Mouse (Mus musculus): Measurements from ENCODE around the gene Gm16430.
"Not testable (repeated sequence)": the region's sequence is repeated elsewhere in the genome, so short reads cannot be mapped to it uniquely, and the experiment has no call there.

Gene Gm16430

GRCm38 (mm10) chrX:54621911-54622310 lies at the start of gene Gm16430:
TSS of gene Gm16430 (plus strand) at chrX:54622211.
- not testable (repeated sequence) for DNase-seq (ENCODE audit: low spot score)
